Mouse (Mus musculus): ENCODE data around the gene Dnm3. TPM values are rescaled to one million over a fixed set of nuclear protein-coding genes. Genes with fewer than 3 reads are reported as not detected.

The Dnm3 gene
- polyA plus RNA-seq, 1 experiment from 2014 or later, result 13.7 TPM

DNA sequence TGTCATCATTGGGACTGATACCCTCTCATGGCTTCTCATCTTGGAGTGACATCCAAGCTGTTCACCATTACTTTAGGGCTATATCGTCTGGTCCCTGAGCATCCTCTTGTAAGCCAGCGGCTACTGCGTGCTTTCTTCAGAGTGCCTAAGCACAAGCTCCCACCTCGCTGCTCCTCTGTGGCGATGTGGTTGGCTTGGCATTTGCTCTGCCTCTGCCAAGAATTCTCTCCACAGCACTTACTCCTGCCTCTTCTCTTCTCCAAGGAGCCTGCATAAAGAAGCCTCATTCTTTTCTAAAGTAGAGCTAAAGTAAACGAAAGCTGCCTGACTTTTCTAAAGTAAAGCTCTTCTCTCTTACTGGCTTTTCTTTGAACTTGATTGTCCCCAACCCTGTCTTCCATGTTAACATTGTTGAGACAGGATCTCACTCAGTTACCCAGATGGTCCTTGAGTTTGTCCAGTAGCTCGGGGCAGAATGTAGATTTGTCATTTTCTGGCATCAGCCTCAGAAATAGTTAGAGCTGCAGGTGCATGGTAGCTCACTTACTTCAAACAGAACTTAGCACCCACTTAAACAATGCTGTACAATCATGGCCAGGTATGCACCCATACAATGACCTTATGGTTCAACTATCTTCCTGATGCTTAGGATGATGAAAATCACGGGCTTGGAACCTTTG is 396.0 kb downstream of the Dnm3 start:
- H3K36me3 ChIP-seq, result no peaks in the 10 kb centered on the region
- peaks cover 30% of the 10 kb centered on the region for H3K4me1 ChIP-seq

DNA sequence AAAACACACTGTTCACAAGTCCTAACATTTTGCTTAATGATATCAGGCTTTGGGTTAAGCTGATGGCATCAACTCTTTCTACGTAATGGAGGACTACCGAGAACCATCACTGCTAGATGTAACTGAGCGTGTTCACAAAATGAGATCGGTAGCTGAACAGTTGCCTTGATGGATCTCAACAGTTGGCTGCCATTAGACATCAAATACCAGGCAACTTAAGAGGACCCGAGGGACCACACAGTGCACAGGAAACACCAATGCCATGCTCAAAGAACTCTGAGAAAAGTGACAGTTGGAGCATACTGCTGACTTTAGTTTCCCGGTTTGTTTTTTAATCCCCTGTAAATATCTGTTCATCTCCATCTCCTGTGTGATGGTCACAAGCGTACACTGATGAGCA is 397.8 kb downstream of the Dnm3 start:
- Histone ChIP-seq H3K4me3 (replicated peaks) (no peak overlapping the region), H3K36me3 (no peaks in the 10 kb centered on the region), H3K27ac (replicated peaks) (no peak overlapping the region), H3K4me2 (replicated peaks) (no peak overlapping the region), H3K9ac (no peak overlapping the region), H3K27me3 (no peaks in the 10 kb centered on the region), H3K9me3 (replicated peaks) (no peaks in the 10 kb centered on the region), H3K4me1 (peaks cover 45% of the 10 kb centered on the region)
- 68% methylated on average over 7 of the region's 7 CpGs for WGBS
- no peak for ATAC-seq (ENCODE audit: insufficient number of reproducible peaks, low FRiP score, low TSS enrichment, low read depth)

More for the DNA sequence above, 396.0 kb downstream of the Dnm3 start:
- 68% methylated on average over 8 of the region's 8 CpGs for WGBS
- Histone ChIP-seq H3K9ac (no peak overlapping the region), H3K4me3 (replicated peaks) (no peak overlapping the region), H3K27ac (replicated peaks) (peak overlapping the region; percentile 55), H3K4me2 (replicated peaks) (no peak overlapping the region), H3K9me3 (replicated peaks) (no peaks in the 10 kb centered on the region), H3K27me3 (no peaks in the 10 kb centered on the region)
- ATAC-seq (ENCODE audit: insufficient number of reproducible peaks, low FRiP score, low TSS enrichment, low read depth), result no peak

DNA sequence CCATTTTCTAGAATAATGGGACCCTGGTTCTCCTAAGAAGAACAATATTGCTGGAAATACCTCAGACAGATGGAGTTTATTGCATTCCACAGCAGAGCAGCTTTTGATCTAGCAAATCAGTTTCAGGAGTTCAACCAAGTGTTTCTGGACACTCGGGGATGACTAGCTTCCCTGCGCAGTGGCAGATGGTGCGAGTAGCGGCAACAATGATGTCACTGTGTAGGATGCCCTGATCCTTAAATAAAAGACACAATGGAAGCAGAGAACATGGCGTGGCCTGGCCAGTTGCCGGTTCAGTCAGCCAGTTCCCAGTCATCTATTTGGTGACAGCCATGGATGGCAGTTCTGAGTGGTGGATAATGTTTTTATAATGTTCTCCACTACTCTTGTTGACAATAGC is 400.4 kb downstream of the Dnm3 start:
- ATAC-seq (ENCODE audit: insufficient number of reproducible peaks, low FRiP score, low TSS enrichment, low read depth), result no peak
- Histone ChIP-seq H3K4me2 (replicated peaks) (no peak overlapping the region), H3K36me3 (no peaks in the 10 kb centered on the region), H3K9me3 (replicated peaks) (no peaks in the 10 kb centered on the region), H3K4me1 (peaks cover 47% of the 10 kb centered on the region), H3K27ac (replicated peaks) (peak overlapping the region; percentile 91), H3K4me3 (replicated peaks) (no peak overlapping the region), H3K9ac (no peak overlapping the region), H3K27me3 (no peaks in the 10 kb centered on the region)
- WGBS, result 55% methylated on average over 6 of the region's 6 CpGs

DNA sequence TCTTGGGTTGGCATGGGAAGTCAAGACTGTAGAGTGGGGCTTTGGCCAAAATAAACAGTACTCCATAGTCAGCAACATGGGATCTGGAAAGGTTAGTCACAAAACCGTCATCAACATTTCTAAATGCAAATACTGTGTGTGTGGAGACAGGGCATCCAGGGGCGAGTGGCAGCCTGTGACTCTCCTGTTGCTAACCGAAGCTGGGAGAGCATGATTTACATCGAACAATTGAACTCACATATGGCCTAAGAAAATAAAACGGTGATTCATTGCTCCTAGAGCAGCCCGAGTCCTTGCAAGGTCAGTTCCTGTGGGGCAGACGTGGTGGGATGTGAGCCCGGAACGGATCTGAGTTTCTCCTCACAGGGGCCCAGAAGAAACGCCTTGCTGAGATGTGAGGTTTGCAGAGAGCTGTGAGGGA is 401.2 kb downstream of the Dnm3 start:
- H3K9me3 ChIP-seq (replicated peaks), result no peaks in the 10 kb centered on the region
- WGBS, result 40% methylated on average over 10 of the region's 10 CpGs
- H3K4me1 ChIP-seq, result peaks cover 40% of the 10 kb centered on the region
- no peak overlapping the region for H3K4me2 ChIP-seq (replicated peaks)
- ATAC-seq (ENCODE audit: insufficient number of reproducible peaks, low FRiP score, low TSS enrichment, low read depth), result no peak
- H3K36me3 ChIP-seq, result no peaks in the 10 kb centered on the region
- H3K27me3 ChIP-seq, result no peaks in the 10 kb centered on the region
- peak overlapping the region; percentile 91 for H3K27ac ChIP-seq (replicated peaks)
- H3K9ac ChIP-seq, result no peak overlapping the region
- no peak overlapping the region for H3K4me3 ChIP-seq (replicated peaks)

DNA sequence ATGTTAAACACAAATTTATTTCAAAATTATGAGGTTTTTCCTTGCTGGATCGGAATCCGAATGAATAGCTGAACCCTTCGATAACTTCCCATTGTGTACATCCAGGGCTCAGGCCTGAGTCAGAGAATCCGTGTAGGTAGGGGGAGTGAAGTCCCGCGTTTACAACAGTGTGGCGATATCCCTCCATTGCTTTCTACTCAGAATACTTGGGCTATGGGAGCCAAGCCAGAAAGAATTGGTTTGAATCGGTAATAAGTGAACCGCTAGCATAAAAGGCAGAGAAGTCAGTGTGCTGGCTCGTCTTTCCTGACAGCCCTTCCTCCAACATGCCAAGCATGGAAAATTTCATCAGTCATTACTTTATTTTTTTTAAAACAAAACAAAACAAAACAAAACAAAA is 402.0 kb downstream of the Dnm3 start:
- Histone ChIP-seq H3K4me1 (peaks cover 40% of the 10 kb centered on the region), H3K4me2 (replicated peaks) (peak overlapping the region; percentile 5; the same call in 1 of the 2 replicates), H3K4me3 (replicated peaks) (no peak overlapping the region)

DNA sequence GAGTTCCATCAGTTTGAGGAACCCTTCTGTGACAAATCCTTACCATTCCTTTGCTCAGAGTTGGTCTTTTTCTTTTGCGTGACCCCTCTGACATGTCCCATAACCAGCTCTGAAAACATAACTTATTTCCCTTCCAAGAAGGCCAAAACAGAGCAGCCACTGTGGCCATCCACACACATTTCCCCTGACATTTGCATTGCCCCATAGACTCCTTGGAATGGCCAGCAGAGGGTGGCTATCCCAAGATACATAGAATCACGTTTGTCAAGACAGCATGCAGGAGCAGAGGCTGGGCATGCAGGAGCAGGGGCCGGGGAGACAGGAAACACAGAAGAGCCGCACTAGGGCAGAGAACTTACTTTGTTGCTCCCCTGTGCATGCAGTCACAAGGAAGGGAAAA is 402.4 kb downstream of the Dnm3 start:
- peak overlapping the region; percentile 97 for H3K27ac ChIP-seq (replicated peaks)
- no peaks in the 10 kb centered on the region for H3K27me3 ChIP-seq
- H3K4me2 ChIP-seq (replicated peaks), result peak overlapping the region; percentile 5; the same call in 1 of the 2 replicates
- no peaks in the 10 kb centered on the region for H3K9me3 ChIP-seq (replicated peaks)
- H3K4me3 ChIP-seq (replicated peaks), result no peak overlapping the region
- H3K9ac ChIP-seq, result no peak overlapping the region
- WGBS, result 25% methylated on average over 4 of the region's 4 CpGs
- no peaks in the 10 kb centered on the region for H3K36me3 ChIP-seq
- no peak for ATAC-seq (ENCODE audit: insufficient number of reproducible peaks, low FRiP score, low TSS enrichment, low read depth)
- H3K4me1 ChIP-seq, result peaks cover 40% of the 10 kb centered on the region

More for the DNA sequence above, 402.0 kb downstream of the Dnm3 start:
- H3K27ac ChIP-seq (replicated peaks), result peak overlapping the region; percentile 97
- no peaks in the 10 kb centered on the region for H3K27me3 ChIP-seq
- no peak overlapping the region for H3K9ac ChIP-seq
- no peak for ATAC-seq (ENCODE audit: insufficient number of reproducible peaks, low FRiP score, low TSS enrichment, low read depth)
- WGBS, result 32% methylated on average over 10 of the region's 10 CpGs
- H3K9me3 ChIP-seq (replicated peaks), result no peaks in the 10 kb centered on the region
- no peaks in the 10 kb centered on the region for H3K36me3 ChIP-seq

DNA sequence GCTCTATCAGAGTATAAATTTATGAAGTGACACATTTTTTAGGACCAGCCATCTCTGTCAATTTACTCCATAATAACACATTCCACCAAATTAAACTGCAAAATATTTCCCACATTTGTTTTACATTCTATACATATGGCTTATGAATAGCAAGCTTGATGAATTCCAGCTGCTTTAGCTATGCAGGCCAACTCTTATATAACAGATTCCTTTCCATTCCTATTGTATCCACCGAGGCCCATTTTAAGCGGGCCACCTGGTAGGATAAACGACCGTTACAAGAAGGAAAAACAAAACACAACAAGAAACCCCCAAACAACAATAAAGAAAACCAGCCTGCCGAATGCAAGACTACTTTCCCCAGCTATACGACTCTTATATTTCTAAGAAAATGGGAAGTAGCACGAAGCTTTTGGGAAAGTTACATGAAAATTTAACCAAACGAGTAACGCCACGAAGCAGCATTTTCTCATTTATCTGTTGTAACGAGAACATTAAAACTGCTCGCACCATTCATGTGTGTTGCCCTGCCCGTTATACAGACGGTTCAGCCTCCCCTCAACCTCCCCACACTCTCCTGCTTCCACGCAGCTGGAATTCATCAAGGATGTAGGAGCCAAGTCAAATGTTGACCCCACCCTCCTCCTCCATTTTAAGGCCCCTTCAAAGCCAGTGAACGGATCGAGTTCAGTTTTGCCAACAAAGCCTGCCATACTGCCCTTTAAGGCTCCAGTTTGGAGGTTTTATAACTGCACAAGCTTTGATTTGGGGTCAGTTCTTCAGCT is 403.0 kb downstream of the Dnm3 start:
- Histone ChIP-seq H3K4me2 (replicated peaks) (peak overlapping the region; percentile 5; the same call in 1 of the 2 replicates), H3K4me1 (peaks cover 40% of the 10 kb centered on the region), H3K9me3 (replicated peaks) (no peaks in the 10 kb centered on the region), H3K36me3 (no peaks in the 10 kb centered on the region), H3K4me3 (replicated peaks) (no peak overlapping the region), H3K27ac (replicated peaks) (peak overlapping the region; percentile 97), H3K9ac (no peak overlapping the region), H3K27me3 (no peaks in the 10 kb centered on the region)
- 26% methylated on average over 17 of the region's 17 CpGs for WGBS
- peak; percentile 53; the same call in 1 of the 2 replicates for ATAC-seq (ENCODE audit: insufficient number of reproducible peaks, low FRiP score, low TSS enrichment, low read depth)

DNA sequence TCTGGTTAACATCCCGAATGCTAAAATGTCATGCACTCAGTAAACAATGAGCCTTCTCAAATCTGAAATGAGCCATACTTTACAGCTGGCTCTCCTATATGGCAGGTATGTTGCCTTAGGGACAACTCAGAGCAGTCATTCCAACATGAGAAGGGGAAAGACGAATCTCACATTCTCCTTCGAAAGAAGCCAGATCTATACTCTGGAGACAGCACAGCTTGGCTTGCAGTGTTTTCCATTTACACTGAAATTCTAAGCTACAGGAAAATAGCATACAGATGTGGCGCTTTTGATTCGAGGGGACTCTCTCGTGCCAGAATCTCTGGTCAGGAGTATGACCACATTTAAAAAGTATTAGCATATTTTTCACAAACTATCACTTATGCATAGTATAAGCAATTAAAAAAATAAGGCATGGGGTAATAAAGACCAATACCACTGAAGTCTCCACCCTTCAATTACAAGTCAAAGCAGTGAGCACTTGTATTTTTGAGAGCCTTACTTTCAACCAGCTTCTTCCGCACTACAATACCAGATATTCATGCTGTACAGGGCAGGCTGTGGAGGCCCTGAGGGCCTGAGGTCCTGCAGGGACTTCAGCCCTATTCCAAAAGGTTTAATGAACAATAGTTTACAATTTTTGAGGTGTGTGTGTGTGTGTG is 404.8 kb downstream of the Dnm3 start:
- Histone ChIP-seq H3K4me2 (replicated peaks) (no peak overlapping the region), H3K9ac (no peak overlapping the region), H3K27ac (replicated peaks) (peak overlapping the region; percentile 97), H3K4me3 (replicated peaks) (no peak overlapping the region), H3K27me3 (no peaks in the 10 kb centered on the region), H3K36me3 (no peaks in the 10 kb centered on the region), H3K9me3 (replicated peaks) (no peaks in the 10 kb centered on the region), H3K4me1 (peaks cover 40% of the 10 kb centered on the region)
- peak; percentile 80 for ATAC-seq (ENCODE audit: insufficient number of reproducible peaks, low FRiP score, low TSS enrichment, low read depth)
- WGBS, result 27% methylated on average over 7 of the region's 7 CpGs

DNA sequence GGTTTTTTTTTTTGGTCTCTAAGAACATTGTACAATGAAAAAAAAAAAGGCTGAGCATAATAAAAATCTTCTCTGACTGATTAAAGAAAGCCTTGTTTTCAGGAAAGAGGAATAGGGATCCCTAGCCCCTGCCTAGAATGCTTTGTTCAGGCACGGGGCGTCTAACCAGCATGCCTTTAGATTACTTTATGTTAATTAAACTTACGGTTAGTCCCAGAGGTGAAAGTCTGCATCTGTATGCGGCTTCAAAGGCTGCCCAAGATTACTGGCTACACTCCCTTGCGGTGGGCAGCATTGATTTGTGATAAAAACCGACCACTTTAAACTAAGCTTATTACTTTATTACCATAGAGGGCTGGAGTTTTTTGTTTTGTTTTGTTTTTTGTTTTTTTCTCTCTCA is 424.2 kb downstream of the Dnm3 start:
- Histone ChIP-seq H3K9ac (no peak overlapping the region), H3K4me1 (peaks cover 21% of the 10 kb centered on the region), H3K36me3 (no peaks in the 10 kb centered on the region), H3K27ac (replicated peaks) (peak overlapping the region; percentile 92), H3K27me3 (no peaks in the 10 kb centered on the region), H3K4me3 (replicated peaks) (no peak overlapping the region), H3K9me3 (replicated peaks) (no peaks in the 10 kb centered on the region), H3K4me2 (replicated peaks) (no peak overlapping the region)
- WGBS, result 20% methylated on average over 6 of the region's 6 CpGs
- ATAC-seq (ENCODE audit: insufficient number of reproducible peaks, low FRiP score, low TSS enrichment, low read depth), result no peak

DNA sequence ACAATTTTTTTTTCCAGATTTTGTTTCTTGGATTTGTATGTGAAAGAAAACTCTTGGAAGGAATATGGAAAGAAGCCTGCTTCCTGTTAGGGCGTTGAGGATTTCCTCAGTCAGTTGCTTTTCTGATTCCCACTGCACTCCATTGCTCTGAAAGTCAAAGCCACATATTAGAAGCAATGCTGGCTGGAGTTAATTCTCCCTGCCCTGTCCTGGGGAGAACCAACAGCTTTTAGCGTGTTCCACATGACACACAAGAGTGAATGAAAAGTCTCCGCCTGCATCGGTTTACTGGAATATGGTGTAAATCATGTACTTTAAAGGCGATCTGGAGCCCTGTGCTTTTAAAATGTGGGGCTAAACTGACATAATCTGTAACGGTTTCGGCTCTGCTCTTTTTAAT is 424.6 kb downstream of the Dnm3 start:
- no peak overlapping the region for H3K9ac ChIP-seq
- H3K36me3 ChIP-seq, result no peaks in the 10 kb centered on the region
- H3K27ac ChIP-seq (replicated peaks), result peak overlapping the region; percentile 92
- H3K4me2 ChIP-seq (replicated peaks), result no peak overlapping the region
- no peak overlapping the region for H3K4me3 ChIP-seq (replicated peaks)
- ATAC-seq (ENCODE audit: insufficient number of reproducible peaks, low FRiP score, low TSS enrichment, low read depth), result peak; percentile 68; the same call in 1 of the 2 replicates
- H3K27me3 ChIP-seq, result no peaks in the 10 kb centered on the region
- no peaks in the 10 kb centered on the region for H3K9me3 ChIP-seq (replicated peaks)
- peaks cover 21% of the 10 kb centered on the region for H3K4me1 ChIP-seq
- WGBS, result 25% methylated on average over 7 of the region's 7 CpGs

DNA sequence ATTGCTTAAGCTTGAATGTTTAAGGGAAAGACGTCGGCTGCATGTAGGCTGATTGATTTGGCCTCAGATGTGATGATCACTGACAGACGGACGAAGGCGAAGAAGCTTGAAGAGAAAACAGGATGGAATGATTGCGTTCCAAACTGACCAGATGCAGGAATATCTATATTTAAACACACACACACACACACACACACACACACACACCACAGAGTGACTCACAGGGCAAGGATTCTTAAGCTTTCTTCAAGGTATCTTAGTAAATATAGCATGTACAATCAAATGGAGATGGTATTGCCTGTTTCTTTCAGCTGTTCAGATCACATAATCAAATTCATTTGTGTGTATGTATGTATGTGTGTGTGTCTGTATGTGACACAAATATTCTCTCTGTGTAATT is 425.1 kb downstream of the Dnm3 start:
- Histone ChIP-seq H3K4me3 (replicated peaks) (no peak overlapping the region), H3K4me2 (replicated peaks) (no peak overlapping the region), H3K27me3 (no peaks in the 10 kb centered on the region), H3K9me3 (replicated peaks) (no peaks in the 10 kb centered on the region), H3K27ac (replicated peaks) (peak overlapping the region; percentile 92), H3K36me3 (no peaks in the 10 kb centered on the region), H3K9ac (no peak overlapping the region), H3K4me1 (peaks cover 21% of the 10 kb centered on the region)
- WGBS, result 51% methylated on average over 6 of the region's 6 CpGs
- 0 out of 2 replicates have a peak, but pooled peaks have one; percentile 18 for ATAC-seq (ENCODE audit: insufficient number of reproducible peaks, low FRiP score, low TSS enrichment, low read depth)

Data from embryonic facial prominence, embryonic 15.5 days (tissue).